ENCODE assay signal across 22 mouse cellular contexts in genomic region chr15:61229579-61229978, GRCm38 (mm10).
A peak's percentile ranks its signal among the peaks of the same experiment; 100 is the strongest.
DNase-seq lines count a peak whose midpoint lies in the region; ATAC-seq and TF ChIP-seq lines count a peak whose summit lies in the region.
"Had no signal": no experiment of that assay in that cellular context is flagged by ENCODE, and none has a peak within 500 bp of the region (broad histone marks: within the 10 kb centered on the region; RNA-seq: fewer than 3 reads in every experiment).

No protein-coding gene starts in this region.

- H3K9me3 ChIP-seq in heart, embryonic 16.5 days (replicated peaks; ENCODE audit: control insufficient read depth, low read length): no peaks in the 10 kb centered on the region
- no peaks in the 10 kb centered on the region for H3K9me3 ChIP-seq in lung, embryonic 14.5 days (ENCODE audit: low read depth, low read length)
- H3K9me3 ChIP-seq: forebrain, embryonic 12.5 days; neural tube, embryonic 12.5 days had no signal

- no peak overlapping the region for H3K4me2 ChIP-seq in heart, embryonic 16.5 days (ENCODE audit: low read depth, low read length)
- no peak overlapping the region for H3K4me2 ChIP-seq in lung, embryonic 14.5 days
- H3K4me2 ChIP-seq: forebrain, embryonic 12.5 days; liver, embryonic 11.5 days; neural tube, embryonic 12.5 days had no signal

- no peaks in the 10 kb centered on the region for H3K36me3 ChIP-seq in heart, embryonic 16.5 days (ENCODE audit: control insufficient read depth, insufficient read depth)
- no peaks in the 10 kb centered on the region for H3K36me3 ChIP-seq in lung, embryonic 14.5 days (ENCODE audit: insufficient read depth)
- H3K36me3 ChIP-seq: forebrain, embryonic 12.5 days; neural tube, embryonic 12.5 days had no signal

- no peak overlapping the region for H3K4me3 ChIP-seq in heart, embryonic 16.5 days (ENCODE audit: low read length)
- no peak overlapping the region for H3K4me3 ChIP-seq in lung, embryonic 14.5 days (ENCODE audit: low read depth, low read length)
- H3K4me3 ChIP-seq: forebrain, embryonic 12.5 days; gastrocnemius, adult 2 months; left cerebral cortex, adult 2 months; neural tube, embryonic 12.5 days had no signal

- H3K27me3 ChIP-seq in heart, embryonic 16.5 days (ENCODE audit: control insufficient read depth, insufficient read depth, low read length): no peaks in the 10 kb centered on the region
- H3K27me3 ChIP-seq in lung, embryonic 14.5 days (ENCODE audit: insufficient read depth, low read length): no peaks in the 10 kb centered on the region
- H3K27me3 ChIP-seq: CH12.LX; forebrain, embryonic 12.5 days; neural tube, embryonic 12.5 days had no signal

- H3K27ac ChIP-seq in heart, embryonic 16.5 days (ENCODE audit: low read length): no peak overlapping the region; the same call in 1 of the 2 replicates
- H3K27ac ChIP-seq in lung, embryonic 14.5 days (ENCODE audit: low read depth): no peak overlapping the region; the same call in 1 of the 2 replicates
- H3K27ac ChIP-seq: forebrain, embryonic 12.5 days; gastrocnemius, adult 2 months; left cerebral cortex, adult 2 months; neural tube, embryonic 12.5 days had no signal

- WGBS in heart, embryonic 16.5 days: 35% methylated on average over 3 of the region's 3 CpGs
- WGBS in lung, embryonic 14.5 days: 40% methylated on average over 3 of the region's 3 CpGs

- DNase-seq in embryo, embryonic 10.5 days (ENCODE audit: low spot score): peak; percentile 9
- no peak for DNase-seq in embryo, embryonic 9.5 days (ENCODE audit: extremely low spot score)
- DNase-seq in heart, adult 11 months: no peak
- DNase-seq in lung, embryonic 14.5 days: peak; percentile 90
- no peak for DNase-seq in lung, adult 18-20 months
- DNase-seq in retina, postnatal 1 day: peak; percentile 6
- no peak for DNase-seq in retina, embryonic 14.5 days (ENCODE audit: low spot score)
- DNase-seq: adrenal gland, adult 8-10 months; cerebellum, adult 9-11 months; gastrocnemius, adult 2 months; kidney, adult 2 months; kidney, postnatal 4 days; layer of hippocampus, adult 9-11 months; left cerebral cortex, postnatal 4 days; thymus, postnatal 25 days had no signal

- peak; percentile 28; the same call in 1 of the 2 replicates for ATAC-seq in heart, embryonic 16.5 days (replicated peaks; ENCODE audit: extremely low read depth, insufficient read depth, low FRiP score)
- ATAC-seq in lung, embryonic 14.5 days (ENCODE audit: insufficient read depth): peak; percentile 52
- ATAC-seq: inflammation-experienced regulatory T-cells, adult 6 months had no signal

- no peak for TF ChIP-seq CTCF in lung, embryonic 14.5 days (IDR thresholded peaks at IDR 0.05; ENCODE audit: low read depth)

- H3K9ac ChIP-seq in heart, embryonic 16.5 days (ENCODE audit: low read length): no peak overlapping the region
- no peak overlapping the region for H3K9ac ChIP-seq in lung, embryonic 14.5 days
- H3K9ac ChIP-seq: forebrain, embryonic 12.5 days; neural tube, embryonic 12.5 days had no signal

- peaks cover 3% of the 10 kb centered on the region; the same call in 1 of the 2 replicates for H3K4me1 ChIP-seq in heart, embryonic 16.5 days (ENCODE audit: control insufficient read depth, insufficient read depth, low read length)
- H3K4me1 ChIP-seq in lung, embryonic 14.5 days (ENCODE audit: insufficient read depth): 0 out of 2 replicates have a peak, but pooled peaks cover 2% of the 10 kb centered on the region
- H3K4me1 ChIP-seq: forebrain, embryonic 12.5 days; neural tube, embryonic 12.5 days had no signal

Comparison
In these comparisons a context has a peak if more than half of its experiments do, and no peak if none do; other contexts are left out.
1. DNase-seq: peak in embryo, embryonic 10.5 days (single experiment), lung, embryonic 14.5 days (single experiment) and retina, postnatal 1 day (single experiment); none in embryo, embryonic 9.5 days (single experiment), heart, adult 11 months (single experiment), lung, adult 18-20 months (0 of 2) and retina, embryonic 14.5 days (single experiment).